Mouse (Mus musculus): ENCODE results near the gene Srcin1. TPM values are rescaled to one million over a fixed set of nuclear protein-coding genes. Genes with fewer than 3 reads are reported as not detected.

Gene Srcin1
- polyA plus RNA-seq, 1 experiment from 2014 or later, result not detected

DNA sequence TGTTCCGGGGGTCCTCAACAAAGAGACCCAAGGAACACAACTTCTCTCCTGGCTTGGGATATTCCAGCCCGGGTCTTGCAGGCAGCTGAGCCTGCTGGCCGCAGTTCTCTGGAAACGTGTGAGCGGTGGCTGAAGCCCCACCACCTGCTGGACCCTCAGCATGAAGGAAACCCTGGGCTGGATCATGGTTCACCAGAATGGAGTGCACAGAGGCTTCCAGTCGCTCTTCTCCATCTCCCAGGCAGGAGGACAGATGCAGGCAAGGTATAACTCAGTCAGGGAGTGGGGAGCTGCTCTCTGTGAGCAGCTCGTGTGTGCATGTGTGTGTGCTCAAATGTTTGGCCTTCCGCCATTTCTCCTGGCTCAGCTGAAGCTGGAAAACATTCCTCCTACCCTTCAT lies 7.3 kb downstream of the Srcin1 start:
- no peak for ATAC-seq (ENCODE audit: insufficient read depth)
- no peaks in the 10 kb centered on the region for H3K36me3 ChIP-seq (replicated peaks)
- WGBS (ENCODE audit: insufficient replicate concordance), result 11% methylated on average over 8 of the region's 8 CpGs
- no peaks in the 10 kb centered on the region for H3K9me3 ChIP-seq (replicated peaks)
- no peak overlapping the region for H3K27ac ChIP-seq (replicated peaks)
- peaks cover 100% of the 10 kb centered on the region for H3K27me3 ChIP-seq
- no peak overlapping the region for H3K9ac ChIP-seq
- H3K4me2 ChIP-seq, result no peak overlapping the region
- no peaks in the 10 kb centered on the region for H3K4me1 ChIP-seq (replicated peaks)
- no peak overlapping the region for H3K4me3 ChIP-seq (replicated peaks)

DNA sequence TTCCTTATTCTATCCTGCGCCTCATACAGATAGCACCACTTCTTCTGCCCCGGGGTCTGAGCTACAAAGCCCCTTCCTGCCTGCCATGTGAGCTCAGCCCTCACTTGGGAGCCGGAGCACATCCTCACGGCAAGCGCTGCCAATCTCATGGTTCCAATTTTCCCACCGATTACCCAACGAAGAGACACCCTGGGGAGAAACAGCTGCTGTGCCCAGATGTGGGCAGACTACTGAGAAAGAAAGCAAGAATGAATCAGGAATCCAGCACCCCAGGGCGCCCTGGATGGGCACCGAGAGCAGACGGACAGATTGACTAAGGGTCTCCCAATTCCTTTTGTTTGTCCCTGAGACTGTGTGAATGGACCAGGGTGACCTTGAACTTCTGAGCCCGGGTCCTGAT lies 8.5 kb downstream of the Srcin1 start:
- Histone ChIP-seq H3K27ac (replicated peaks) (no peak overlapping the region), H3K36me3 (replicated peaks) (no peaks in the 10 kb centered on the region), H3K4me1 (replicated peaks) (no peaks in the 10 kb centered on the region), H3K4me3 (replicated peaks) (no peak overlapping the region), H3K9ac (no peak overlapping the region), H3K9me3 (replicated peaks) (no peaks in the 10 kb centered on the region), H3K4me2 (no peak overlapping the region), H3K27me3 (peaks cover 98% of the 10 kb centered on the region)
- 13% methylated on average over 11 of the region's 11 CpGs for WGBS (ENCODE audit: insufficient replicate concordance)
- no peak for ATAC-seq (ENCODE audit: insufficient read depth)

GRCm38 (mm10) chr11:97566551-97566950 lies 9.4 kb downstream of the Srcin1 start:
- ATAC-seq (ENCODE audit: insufficient read depth), result no peak
- H3K4me1 ChIP-seq (replicated peaks), result no peaks in the 10 kb centered on the region
- no peaks in the 10 kb centered on the region for H3K36me3 ChIP-seq (replicated peaks)
- no peaks in the 10 kb centered on the region for H3K9me3 ChIP-seq (replicated peaks)
- no peak overlapping the region for H3K27ac ChIP-seq (replicated peaks)
- whole genome bisulfite sequencing (ENCODE audit: insufficient replicate concordance), result 3% methylated on average over 13 of the region's 13 CpGs
- H3K9ac ChIP-seq, result no peak overlapping the region
- no peak overlapping the region for H3K4me2 ChIP-seq
- H3K4me3 ChIP-seq (replicated peaks), result no peak overlapping the region
- H3K27me3 ChIP-seq, result peaks cover 98% of the 10 kb centered on the region

DNA sequence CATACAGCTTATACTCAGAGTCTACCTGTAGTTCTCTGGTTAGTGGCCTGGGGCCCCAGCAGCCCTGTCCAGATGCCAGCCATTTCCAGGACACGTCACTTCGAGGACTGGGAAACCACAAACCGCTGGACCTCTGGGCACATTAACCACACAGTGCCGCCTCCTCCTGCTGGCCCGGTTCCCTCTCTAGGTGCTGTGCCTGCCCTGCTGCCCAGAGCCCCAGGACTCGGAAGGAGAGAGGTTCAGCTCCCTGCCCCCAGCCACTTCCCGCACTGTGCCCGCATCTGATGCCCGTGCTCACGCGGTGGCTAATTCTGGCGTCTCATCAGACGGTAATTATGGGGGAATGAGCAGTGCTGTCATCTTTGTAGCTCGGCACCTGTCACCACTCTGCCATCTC lies 12.3 kb downstream of the Srcin1 start:
- no peak for ATAC-seq (ENCODE audit: insufficient read depth)
- H3K9ac ChIP-seq, result no peak overlapping the region
- H3K36me3 ChIP-seq (replicated peaks), result no peaks in the 10 kb centered on the region
- peaks cover 95% of the 10 kb centered on the region for H3K27me3 ChIP-seq
- 18% methylated on average over 14 of the region's 14 CpGs for WGBS (ENCODE audit: insufficient replicate concordance)
- H3K4me2 ChIP-seq, result no peak overlapping the region
- no peak overlapping the region for H3K4me3 ChIP-seq (replicated peaks)
- no peaks in the 10 kb centered on the region for H3K9me3 ChIP-seq (replicated peaks)
- H3K27ac ChIP-seq (replicated peaks), result no peak overlapping the region
- no peaks in the 10 kb centered on the region for H3K4me1 ChIP-seq (replicated peaks)

DNA sequence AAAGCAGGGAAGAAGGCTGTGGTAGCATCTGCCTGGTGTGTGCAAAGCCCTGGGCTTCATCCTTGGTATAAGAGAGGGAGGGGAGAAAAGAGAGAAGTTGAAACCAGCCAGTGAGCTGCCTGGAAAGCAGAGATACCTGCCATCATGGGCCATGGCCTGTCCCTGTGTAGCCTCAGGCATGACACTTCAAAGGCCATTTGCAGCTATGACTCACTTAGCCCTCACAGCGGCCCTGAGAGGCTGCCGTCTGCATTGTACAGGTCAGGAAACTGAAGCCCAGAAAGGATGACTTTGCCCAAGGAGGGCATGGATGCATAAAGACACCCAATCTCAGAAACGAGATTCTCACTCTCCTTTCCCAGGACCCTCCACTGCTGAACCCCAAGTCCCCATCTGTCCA lies 13.4 kb downstream of the Srcin1 start:
- Histone ChIP-seq H3K36me3 (replicated peaks) (no peaks in the 10 kb centered on the region), H3K27ac (replicated peaks) (no peak overlapping the region), H3K9ac (no peak overlapping the region), H3K9me3 (replicated peaks) (no peaks in the 10 kb centered on the region), H3K4me3 (replicated peaks) (no peak overlapping the region), H3K4me1 (replicated peaks) (no peaks in the 10 kb centered on the region), H3K27me3 (peaks cover 93% of the 10 kb centered on the region), H3K4me2 (no peak overlapping the region)
- no peak for ATAC-seq (ENCODE audit: insufficient read depth)
- 34% methylated on average over 3 of the region's 3 CpGs for WGBS (ENCODE audit: insufficient replicate concordance)

DNA sequence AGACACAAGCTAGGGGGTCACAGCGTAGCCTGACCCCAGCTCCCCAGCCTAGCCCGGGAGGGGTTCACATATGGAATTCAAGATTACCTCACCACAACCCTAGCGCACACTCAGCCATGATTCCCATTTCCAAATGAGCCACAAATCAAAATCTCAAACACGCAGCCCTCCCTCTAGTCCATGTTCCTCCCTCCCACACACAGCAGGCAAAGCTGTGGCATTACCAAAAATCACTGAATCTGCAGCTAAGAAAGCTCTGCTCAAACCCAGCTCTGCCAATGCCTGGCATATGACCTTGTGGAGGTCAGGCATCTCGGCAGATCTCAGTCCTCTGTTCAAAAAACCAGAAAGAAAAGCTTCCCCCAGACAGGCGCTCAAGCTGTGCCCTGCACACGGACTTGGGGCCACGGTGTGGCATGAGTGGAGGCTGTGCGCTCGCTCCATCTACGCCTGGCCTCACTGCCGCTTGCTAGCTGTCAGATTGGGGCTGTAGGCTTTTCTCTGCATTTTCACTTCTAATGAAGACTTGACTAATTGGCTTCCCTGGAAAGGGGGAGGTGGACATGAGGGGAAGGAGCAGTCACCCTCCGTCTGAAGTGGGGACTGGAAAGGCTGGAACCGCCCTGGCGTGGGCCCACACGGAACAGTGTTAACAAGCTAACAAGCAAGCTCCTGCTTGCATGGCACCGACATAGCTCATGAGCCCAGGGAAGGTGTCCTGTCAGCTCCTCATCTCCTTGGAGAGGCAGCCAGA lies 15.6 kb downstream of the Srcin1 start:
- Histone ChIP-seq H3K9ac (no peak overlapping the region), H3K4me1 (replicated peaks) (peaks cover 6% of the 10 kb centered on the region; the same call in 1 of the 2 replicates), H3K36me3 (replicated peaks) (no peaks in the 10 kb centered on the region), H3K27ac (replicated peaks) (no peak overlapping the region), H3K9me3 (replicated peaks) (no peaks in the 10 kb centered on the region), H3K27me3 (peaks cover 80% of the 10 kb centered on the region), H3K4me2 (no peak overlapping the region), H3K4me3 (replicated peaks) (no peak overlapping the region)
- ATAC-seq (ENCODE audit: insufficient read depth), result no peak
- WGBS (ENCODE audit: insufficient replicate concordance), result 44% methylated on average over 17 of the region's 17 CpGs

DNA sequence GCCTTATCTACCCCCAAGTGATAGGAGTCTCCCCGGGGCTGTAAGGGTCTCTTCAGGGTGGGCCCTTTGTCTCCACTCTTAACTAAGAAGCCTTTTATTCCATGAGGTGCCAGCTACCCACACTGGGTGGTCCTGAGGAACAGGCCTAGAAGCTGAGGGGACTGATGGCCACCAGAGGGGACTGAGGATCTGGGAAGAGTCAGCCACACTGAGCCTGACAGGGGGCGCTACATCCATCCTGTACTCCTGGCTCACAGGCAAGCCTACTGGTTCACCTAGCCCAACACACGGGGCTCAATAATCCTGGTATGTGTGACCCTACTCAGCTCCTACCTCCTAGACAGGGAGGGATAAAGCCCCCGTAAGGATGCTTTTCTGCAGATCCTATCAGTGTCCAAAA lies 16.4 kb downstream of the Srcin1 start:
- H3K36me3 ChIP-seq (replicated peaks), result no peaks in the 10 kb centered on the region
- no peaks in the 10 kb centered on the region for H3K9me3 ChIP-seq (replicated peaks)
- H3K27ac ChIP-seq (replicated peaks), result no peak overlapping the region
- H3K4me3 ChIP-seq (replicated peaks), result no peak overlapping the region
- no peak for ATAC-seq (ENCODE audit: insufficient read depth)
- WGBS (ENCODE audit: insufficient replicate concordance), result 35% methylated on average over 4 of the region's 4 CpGs
- peaks cover 9% of the 10 kb centered on the region; the same call in 1 of the 2 replicates for H3K4me1 ChIP-seq (replicated peaks)
- H3K9ac ChIP-seq, result no peak overlapping the region
- H3K27me3 ChIP-seq, result peaks cover 72% of the 10 kb centered on the region
- H3K4me2 ChIP-seq, result no peak overlapping the region

DNA sequence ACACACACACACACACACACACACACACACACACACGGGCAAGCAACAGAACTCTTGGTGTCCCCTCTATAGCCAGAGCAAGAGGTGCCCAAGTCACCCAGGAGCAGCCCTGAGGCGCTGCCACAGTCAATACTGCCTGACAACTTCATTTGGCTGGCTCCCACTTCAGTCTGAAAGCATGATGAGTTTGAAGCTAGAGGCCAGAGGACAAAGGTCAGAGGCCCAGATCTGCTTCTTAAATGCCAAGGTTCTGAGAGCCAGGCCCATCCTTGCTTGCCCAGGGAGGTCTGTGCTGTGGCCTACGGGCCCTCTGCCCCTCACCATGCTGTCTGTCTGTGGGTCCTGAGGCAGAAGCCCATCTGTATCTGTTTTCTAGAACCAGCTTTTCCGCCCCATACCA lies 18.1 kb downstream of the Srcin1 start:
- Histone ChIP-seq H3K4me3 (replicated peaks) (no peak overlapping the region), H3K9me3 (replicated peaks) (no peaks in the 10 kb centered on the region), H3K4me1 (replicated peaks) (peaks cover 9% of the 10 kb centered on the region; the same call in 1 of the 2 replicates), H3K27me3 (peaks cover 69% of the 10 kb centered on the region), H3K36me3 (replicated peaks) (no peaks in the 10 kb centered on the region), H3K9ac (no peak overlapping the region), H3K27ac (replicated peaks) (no peak overlapping the region), H3K4me2 (no peak overlapping the region)
- no peak for ATAC-seq (ENCODE audit: insufficient read depth)
- WGBS (ENCODE audit: insufficient replicate concordance), result 54% methylated on average over 4 of the region's 4 CpGs

- peaks cover 9% of the 10 kb centered on the region; the same call in 1 of the 2 replicates for H3K4me1 ChIP-seq (replicated peaks)
- no peak for ATAC-seq (ENCODE audit: insufficient read depth)
- H3K27ac ChIP-seq (replicated peaks), result no peak overlapping the region
- 16% methylated on average over 7 of the region's 7 CpGs for WGBS (ENCODE audit: insufficient replicate concordance)
- H3K4me3 ChIP-seq (replicated peaks), result no peak overlapping the region
- H3K9ac ChIP-seq, result no peak overlapping the region
- peaks cover 69% of the 10 kb centered on the region for H3K27me3 ChIP-seq
- no peaks in the 10 kb centered on the region for H3K9me3 ChIP-seq (replicated peaks)
- H3K36me3 ChIP-seq (replicated peaks), result no peaks in the 10 kb centered on the region
- H3K4me2 ChIP-seq, result no peak overlapping the region
Observed at GRCm38 (mm10) chr11:97556569-97557408, 19.2 kb downstream of the Srcin1 start.

- Histone ChIP-seq H3K9me3 (replicated peaks) (no peaks in the 10 kb centered on the region), H3K4me1 (replicated peaks) (peaks cover 9% of the 10 kb centered on the region; the same call in 1 of the 2 replicates), H3K4me2 (no peak overlapping the region), H3K4me3 (replicated peaks) (no peak overlapping the region), H3K36me3 (replicated peaks) (no peaks in the 10 kb centered on the region), H3K9ac (no peak overlapping the region), H3K27ac (replicated peaks) (no peak overlapping the region), H3K27me3 (peaks cover 69% of the 10 kb centered on the region)
- WGBS (ENCODE audit: insufficient replicate concordance), result 34% methylated on average over 6 of the region's 6 CpGs
- ATAC-seq (ENCODE audit: insufficient read depth), result 0 out of 2 replicates have a peak, but pooled peaks have one; percentile 36
Observed at GRCm38 (mm10) chr11:97555144-97555543, 20.8 kb downstream of the Srcin1 start.

DNA sequence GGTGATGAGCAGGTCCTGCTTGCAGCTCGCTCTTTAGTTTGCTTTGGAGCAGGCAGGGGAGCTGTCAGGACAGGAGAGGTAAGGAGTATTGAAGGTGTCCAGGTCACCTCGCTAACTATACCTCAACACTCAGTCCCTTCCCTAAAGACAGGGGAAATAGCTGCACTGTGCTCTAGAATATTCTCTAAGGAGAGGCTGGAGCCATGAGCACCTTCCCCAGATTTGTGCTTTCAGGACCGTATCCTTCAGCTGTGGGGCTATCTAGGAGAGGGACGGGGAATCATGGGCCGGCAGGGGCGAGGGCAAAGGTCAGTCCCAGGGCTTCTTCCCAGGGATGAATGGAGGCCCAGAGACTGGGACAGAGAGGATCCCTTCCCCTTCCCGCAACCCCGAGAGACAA lies 23.8 kb downstream of the Srcin1 start:
- peaks cover 9% of the 10 kb centered on the region; the same call in 1 of the 2 replicates for H3K4me1 ChIP-seq (replicated peaks)
- no peaks in the 10 kb centered on the region for H3K36me3 ChIP-seq (replicated peaks)
- peaks cover 75% of the 10 kb centered on the region for H3K27me3 ChIP-seq
- 10% methylated on average over 8 of the region's 8 CpGs for WGBS (ENCODE audit: insufficient replicate concordance)
- H3K27ac ChIP-seq (replicated peaks), result no peak overlapping the region
- H3K9ac ChIP-seq, result no peak overlapping the region
- ATAC-seq (ENCODE audit: insufficient read depth), result no peak
- no peak overlapping the region for H3K4me3 ChIP-seq (replicated peaks)
- no peaks in the 10 kb centered on the region for H3K9me3 ChIP-seq (replicated peaks)
- no peak overlapping the region for H3K4me2 ChIP-seq

Measured in liver, embryonic 15.5 days (tissue).